Mouse (Mus musculus): ENCODE data around the gene RPS10-NUDT3. TPM values are rescaled to one million over a fixed set of nuclear protein-coding genes. Genes with fewer than 3 reads are reported as not detected.

Gene RPS10-NUDT3
- polyA plus RNA-seq, 1 experiment = not detected

- WGBS = 80% methylated on average over 3 of the region's 3 CpGs
- DNase-seq (ENCODE audit: low read depth in 1 of 2, low spot score in 2 of 2) = no peak
- Histone ChIP-seq H3K4me3 (ENCODE audit: extremely low read depth, insufficient read depth, insufficient read length) (no peak overlapping the region), H3K27me3 (ENCODE audit: control insufficient read depth, insufficient read depth, low read length) (no peaks in the 10 kb centered on the region), H3K36me3 (ENCODE audit: control insufficient read depth, insufficient read depth, low read length) (peaks cover 7% of the 10 kb centered on the region; the same call in 1 of the 2 replicates), H3K4me1 (ENCODE audit: control insufficient read depth, insufficient read depth, insufficient read length) (peaks cover 15% of the 10 kb centered on the region; the same call in 1 of the 2 replicates), H3K27ac (ENCODE audit: insufficient read depth, low read length) (no peak overlapping the region)
- TF ChIP-seq POLR2A (IDR thresholded peaks at IDR 0.05; ENCODE audit: low read depth, low read length) = no peak
- no peak for TF ChIP-seq CTCF (IDR thresholded peaks at IDR 0.05; ENCODE audit: extremely low read depth, insufficient read depth, insufficient read length, insufficient replicate concordance)
Measured at GRCm38 (mm10) chr17:27600286-27600685, 34.7 kb downstream of the RPS10-NUDT3 start.

- no peaks in the 10 kb centered on the region for H3K27me3 ChIP-seq (ENCODE audit: control insufficient read depth, insufficient read depth, low read length)
- WGBS = 92% methylated on average over 21 of the region's 21 CpGs
- peaks cover 14% of the 10 kb centered on the region for H3K36me3 ChIP-seq (ENCODE audit: control insufficient read depth, insufficient read depth, low read length)
- peaks cover 7% of the 10 kb centered on the region; the same call in 1 of the 2 replicates for H3K4me1 ChIP-seq (ENCODE audit: control insufficient read depth, insufficient read depth, insufficient read length)
- no peak overlapping the region for H3K27ac ChIP-seq (ENCODE audit: insufficient read depth, low read length)
- TF ChIP-seq CTCF (IDR thresholded peaks at IDR 0.05; ENCODE audit: extremely low read depth, insufficient read depth, insufficient read length, insufficient replicate concordance) (no peak), POLR2A (IDR thresholded peaks at IDR 0.05; ENCODE audit: low read depth, low read length) (no peak)
- no peak for DNase-seq (ENCODE audit: low read depth in 1 of 2, low spot score in 2 of 2)
- H3K4me3 ChIP-seq (ENCODE audit: extremely low read depth, insufficient read depth, insufficient read length) = no peak overlapping the region
Measured at GRCm38 (mm10) chr17:27596376-27597190, 38.4 kb downstream of the RPS10-NUDT3 start.

- H3K27ac ChIP-seq (ENCODE audit: insufficient read depth, low read length) = no peak overlapping the region
- DNase-seq (ENCODE audit: low read depth in 1 of 2, low spot score in 2 of 2) = no peak
- WGBS = 89% methylated on average over 15 of the region's 15 CpGs
- H3K4me3 ChIP-seq (ENCODE audit: extremely low read depth, insufficient read depth, insufficient read length) = no peak overlapping the region
- H3K36me3 ChIP-seq (ENCODE audit: control insufficient read depth, insufficient read depth, low read length) = peaks cover 14% of the 10 kb centered on the region
- TF ChIP-seq CTCF (IDR thresholded peaks at IDR 0.05; ENCODE audit: extremely low read depth, insufficient read depth, insufficient read length, insufficient replicate concordance) (no peak), POLR2A (IDR thresholded peaks at IDR 0.05; ENCODE audit: low read depth, low read length) (no peak)
- no peaks in the 10 kb centered on the region for H3K27me3 ChIP-seq (ENCODE audit: control insufficient read depth, insufficient read depth, low read length)
- peaks cover 8% of the 10 kb centered on the region; the same call in 1 of the 2 replicates for H3K4me1 ChIP-seq (ENCODE audit: control insufficient read depth, insufficient read depth, insufficient read length)
Measured at GRCm38 (mm10) chr17:27595659-27596375, 39.2 kb downstream of the RPS10-NUDT3 start.

GRCm38 (mm10) chr17:27592565-27592910 lies 42.5 kb downstream of the RPS10-NUDT3 start:
- H3K4me3 ChIP-seq (ENCODE audit: extremely low read depth, insufficient read depth, insufficient read length) = no peak overlapping the region
- no peak overlapping the region; the same call in 1 of the 2 replicates for H3K27ac ChIP-seq (ENCODE audit: insufficient read depth, low read length)
- WGBS = 79% methylated on average over 7 of the region's 7 CpGs
- H3K4me1 ChIP-seq (ENCODE audit: control insufficient read depth, insufficient read depth, insufficient read length) = peaks cover 12% of the 10 kb centered on the region; the same call in 1 of the 2 replicates
- peaks cover 14% of the 10 kb centered on the region for H3K36me3 ChIP-seq (ENCODE audit: control insufficient read depth, insufficient read depth, low read length)
- DNase-seq (ENCODE audit: low read depth in 1 of 2, low spot score in 2 of 2) = no peak
- no peak for TF ChIP-seq POLR2A (IDR thresholded peaks at IDR 0.05; ENCODE audit: low read depth, low read length)
- TF ChIP-seq CTCF (IDR thresholded peaks at IDR 0.05; ENCODE audit: extremely low read depth, insufficient read depth, insufficient read length, insufficient replicate concordance) = no peak
- no peaks in the 10 kb centered on the region for H3K27me3 ChIP-seq (ENCODE audit: control insufficient read depth, insufficient read depth, low read length)

GRCm38 (mm10) chr17:27591826-27592564 lies 43.0 kb downstream of the RPS10-NUDT3 start:
- 58% methylated on average over 12 of the region's 12 CpGs for WGBS
- H3K4me1 ChIP-seq (ENCODE audit: control insufficient read depth, insufficient read depth, insufficient read length) = peaks cover 12% of the 10 kb centered on the region; the same call in 1 of the 2 replicates
- peaks cover 14% of the 10 kb centered on the region for H3K36me3 ChIP-seq (ENCODE audit: control insufficient read depth, insufficient read depth, low read length)
- peak in 1 of 2 experiments; percentile 31 for DNase-seq (ENCODE audit: low read depth in 1 of 2, low spot score in 2 of 2)
- no peaks in the 10 kb centered on the region for H3K27me3 ChIP-seq (ENCODE audit: control insufficient read depth, insufficient read depth, low read length)
- H3K27ac ChIP-seq (ENCODE audit: insufficient read depth, low read length) = peak overlapping the region; percentile 56
- TF ChIP-seq POLR2A (IDR thresholded peaks at IDR 0.05; ENCODE audit: low read depth, low read length) (no peak), CTCF (IDR thresholded peaks at IDR 0.05; ENCODE audit: extremely low read depth, insufficient read depth, insufficient read length, insufficient replicate concordance) (no peak)
- H3K4me3 ChIP-seq (ENCODE audit: extremely low read depth, insufficient read depth, insufficient read length) = peak overlapping the region; percentile 9; the same call in 1 of the 2 replicates

- Histone ChIP-seq H3K4me1 (ENCODE audit: control insufficient read depth, insufficient read depth, insufficient read length) (peaks cover 12% of the 10 kb centered on the region; the same call in 1 of the 2 replicates), H3K27ac (ENCODE audit: insufficient read depth, low read length) (peak overlapping the region; percentile 53)
Measured at GRCm38 (mm10) chr17:27588231-27588630, 46.8 kb downstream of the RPS10-NUDT3 start.

More at GRCm38 (mm10) chr17:27588231-27588630, 46.8 kb downstream of the RPS10-NUDT3 start:
- WGBS = 10% methylated on average over 8 of the region's 8 CpGs
- no peak overlapping the region for H3K4me3 ChIP-seq (ENCODE audit: extremely low read depth, insufficient read depth, insufficient read length)
- no peak for DNase-seq (ENCODE audit: low read depth in 1 of 2, low spot score in 2 of 2)
- H3K36me3 ChIP-seq (ENCODE audit: control insufficient read depth, insufficient read depth, low read length) = no peaks in the 10 kb centered on the region
- TF ChIP-seq POLR2A (IDR thresholded peaks at IDR 0.05; ENCODE audit: low read depth, low read length) (no peak), CTCF (IDR thresholded peaks at IDR 0.05; ENCODE audit: extremely low read depth, insufficient read depth, insufficient read length, insufficient replicate concordance) (no peak)
- H3K27me3 ChIP-seq (ENCODE audit: control insufficient read depth, insufficient read depth, low read length) = no peaks in the 10 kb centered on the region

Data from spleen, adult 2 months (tissue).